Mouse (Mus musculus) midbrain, embryonic 16.5 days (tissue): ENCODE results near the gene Mypop. TPM values are rescaled to one million over a fixed set of nuclear protein-coding genes. Genes with fewer than 3 reads are reported as not detected.

Experiments used
- ATAC-seq: fragments of 200-750 bp; cut with Nextera tagmentation; 2 replicates; pipeline ENCODE4 v1.8.0; 2017; ENCODE audit warnings: moderate TSS enrichment
- H3K27ac ChIP-seq: fragments of 300-500 bp; sonication (generic); 2 replicates; pipeline ENCODE4 v1.5.1; 2014; ENCODE audit warnings: mild to moderate bottlenecking, low read length, mixed read lengths
- H3K27me3 ChIP-seq: fragments of 300-500 bp; sonication (generic); 2 replicates; pipeline ENCODE4 v1.6.1; 2014; ENCODE audit warnings: low read depth, low read length, mixed read lengths; ENCODE audit not compliant: control insufficient read depth, insufficient read depth
- H3K36me3 ChIP-seq: fragments of 300-500 bp; sonication (generic); 2 replicates; pipeline ENCODE4 v1.6.1; 2014; ENCODE audit warnings: mild to moderate bottlenecking, low read length, moderate library complexity, mixed read lengths; ENCODE audit not compliant: control insufficient read depth, insufficient read depth
- H3K4me1 ChIP-seq: fragments of 300-500 bp; sonication (generic); 2 replicates; pipeline ENCODE4 v1.6.1; 2014; ENCODE audit warnings: mild to moderate bottlenecking, low read length, mixed read lengths; ENCODE audit not compliant: control insufficient read depth, insufficient read depth
- H3K4me2 ChIP-seq: fragments of 300-500 bp; sonication (generic); 2 replicates; pipeline ENCODE4 v1.6.1; 2014; ENCODE audit warnings: mild to moderate bottlenecking, low read length, mixed read lengths
- H3K4me3 ChIP-seq: fragments of 300-500 bp; sonication (generic); 2 replicates; pipeline ENCODE4 v1.5.1; 2014; ENCODE audit warnings: low read depth, mild to moderate bottlenecking, low read length, moderate library complexity, mixed read lengths
- H3K9ac ChIP-seq: fragments of 300-500 bp; sonication (generic); 2 replicates; pipeline ENCODE4 v1.6.1; 2014; ENCODE audit warnings: low read depth, low read length, mixed read lengths
- H3K9me3 ChIP-seq: fragments of 300-500 bp; sonication (generic); replicated peaks from 2 replicates; pipeline ENCODE4 v1.6.1; 2014; ENCODE audit warnings: mild to moderate bottlenecking, low read length, mixed read lengths; ENCODE audit not compliant: control insufficient read depth, poor library complexity, severe bottlenecking
- WGBS: fragments of 180-500 bp; shearing (Covaris S2); extraction: QIAGEN DNeasy Blood & Tissue Kit; methylation state at CpG from one replicate; pipeline ENCODE4 v1.1.7; 2014; 5-methylcytosine and 5-hydroxymethylcytosine counted together
- polyA plus RNA-seq: library from polyadenylated mRNA; unstranded; fragments of >200 nt; fragmentation: Nextera tagmentation; extraction: Ambion mirVana; gene quantifications from 2 replicates; pipeline ENCODE4 v1.2.1, GENCODE M21; 2015

Gene Mypop
- polyA plus RNA-seq, 1 experiment from 2014 or later, result 5.1 TPM

DNA sequence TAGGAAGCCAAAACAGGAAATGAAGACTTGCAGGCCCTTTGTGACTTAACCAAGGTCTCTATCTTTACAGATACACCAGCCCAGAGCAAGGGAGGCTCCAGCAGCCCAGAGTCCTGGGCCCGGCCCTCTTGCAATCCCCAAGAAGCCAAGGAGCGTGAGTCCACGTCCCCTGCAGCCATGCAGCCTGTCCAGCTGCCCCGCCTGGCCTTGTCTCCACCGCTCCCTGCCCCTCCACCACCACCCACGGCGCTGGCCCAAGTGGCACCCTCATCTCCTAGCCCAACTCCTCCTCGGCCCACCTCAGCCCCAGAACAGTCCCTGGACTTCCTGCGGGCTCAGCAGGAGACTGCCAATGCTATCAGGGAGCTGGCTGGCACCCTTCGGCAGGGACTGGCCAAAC is 9.4 kb downstream of the Mypop start:
- Histone ChIP-seq H3K9ac (peak overlapping the region; percentile 11; the same call in 1 of the 2 replicates), H3K36me3 (peaks cover 4% of the 10 kb centered on the region; the same call in 1 of the 2 replicates), H3K4me2 (peak overlapping the region; percentile 35), H3K27ac (no peak overlapping the region), H3K4me3 (peak overlapping the region; percentile 14), H3K4me1 (peaks cover 15% of the 10 kb centered on the region), H3K27me3 (no peaks in the 10 kb centered on the region), H3K9me3 (no peaks in the 10 kb centered on the region)
- ATAC-seq, result no peak
- WGBS, result 62% methylated on average over 10 of the region's 10 CpGs

DNA sequence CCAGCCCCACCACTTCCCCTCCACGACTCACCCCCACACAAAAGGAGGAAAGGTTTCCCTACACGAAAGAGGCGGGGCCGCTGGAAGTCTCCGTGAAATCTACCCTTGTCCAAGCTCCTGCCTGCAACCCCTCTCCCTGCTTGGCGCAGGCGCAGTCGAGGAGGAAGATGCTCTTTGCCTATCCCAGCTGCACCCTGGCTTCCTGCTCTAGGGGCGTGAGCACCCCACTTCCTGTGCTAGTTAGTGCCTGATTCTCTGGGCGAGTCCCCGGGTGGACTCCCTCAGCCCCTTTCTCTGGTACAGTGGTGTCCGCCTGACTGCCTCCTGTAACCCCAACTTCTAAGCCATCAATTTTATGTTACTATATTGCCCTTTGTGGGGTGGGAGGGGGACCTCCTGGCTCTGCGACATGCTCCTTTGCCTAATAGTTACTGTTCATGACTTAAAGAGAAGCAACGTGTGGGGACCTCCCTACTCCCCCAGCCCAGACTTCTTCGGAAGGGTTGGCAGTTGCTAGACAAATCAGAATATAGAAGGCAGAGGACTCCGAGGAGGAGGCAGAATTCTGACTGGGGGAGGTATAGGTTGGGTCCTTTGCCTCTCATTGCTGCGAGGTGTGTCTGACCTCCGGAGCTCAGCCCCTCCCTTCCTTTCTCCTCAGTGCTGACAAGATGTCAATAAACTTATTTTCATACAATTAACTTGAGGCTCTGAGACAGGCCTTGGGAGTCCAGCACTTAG is 10.2 kb downstream of the Mypop start:
- Histone ChIP-seq H3K36me3 (peaks cover 9% of the 10 kb centered on the region; the same call in 1 of the 2 replicates), H3K4me1 (peaks cover 24% of the 10 kb centered on the region), H3K4me2 (peak overlapping the region; percentile 35), H3K27me3 (no peaks in the 10 kb centered on the region), H3K9me3 (no peaks in the 10 kb centered on the region), H3K9ac (0 out of 2 replicates have a peak overlapping the region, but pooled peaks have one; percentile 11), H3K27ac (no peak overlapping the region), H3K4me3 (peak overlapping the region; percentile 14)
- 37% methylated on average over 18 of the region's 18 CpGs for WGBS
- ATAC-seq, result no peak

DNA sequence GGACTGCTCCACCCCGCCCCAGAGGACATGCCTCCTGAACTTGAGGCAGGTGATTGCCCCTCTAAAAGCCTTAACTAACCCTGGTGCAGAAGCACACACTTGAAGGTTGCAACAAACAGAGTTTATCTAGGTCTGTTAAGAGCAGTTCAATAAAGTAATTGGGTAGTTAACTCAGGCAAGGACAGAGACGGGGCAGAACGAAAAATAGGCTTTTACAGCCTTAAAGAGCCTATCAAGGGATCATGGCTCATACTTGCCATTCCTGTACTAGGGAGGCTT is 10.7 kb downstream of the Mypop start:
- ATAC-seq, result no peak
- Histone ChIP-seq H3K4me3 (no peak overlapping the region), H3K9ac (no peak overlapping the region), H3K9me3 (no peaks in the 10 kb centered on the region), H3K4me1 (peaks cover 29% of the 10 kb centered on the region), H3K27ac (no peak overlapping the region), H3K27me3 (no peaks in the 10 kb centered on the region), H3K4me2 (no peak overlapping the region), H3K36me3 (peaks cover 9% of the 10 kb centered on the region; the same call in 1 of the 2 replicates)
- WGBS, result 79% methylated on average over 3 of the region's 3 CpGs

DNA sequence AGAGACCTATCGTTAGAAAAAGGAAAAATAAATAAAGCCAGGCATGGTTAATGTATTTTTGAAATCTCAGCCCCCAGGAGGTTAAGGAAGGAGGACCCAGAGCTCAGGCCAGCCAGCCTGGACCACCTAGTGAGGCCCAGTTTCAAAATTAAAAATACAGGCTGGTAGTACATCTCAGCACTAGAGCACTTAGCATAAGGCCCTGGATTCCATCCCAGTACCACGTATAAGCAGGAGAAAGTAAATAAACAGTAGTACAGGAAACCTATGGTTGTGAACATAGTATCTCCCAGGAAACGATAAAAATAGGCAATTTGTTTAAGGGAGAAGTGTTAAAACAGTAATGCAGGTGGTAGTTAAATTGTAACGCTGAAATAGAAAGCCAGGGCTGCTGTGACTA is 11.1 kb downstream of the Mypop start:
- ATAC-seq, result no peak
- H3K9ac ChIP-seq, result peak overlapping the region; percentile 77
- peaks cover 31% of the 10 kb centered on the region for H3K4me1 ChIP-seq
- H3K27ac ChIP-seq, result peak overlapping the region; percentile 67
- H3K27me3 ChIP-seq, result no peaks in the 10 kb centered on the region
- 50% methylated on average over 4 of the region's 4 CpGs for WGBS
- no peaks in the 10 kb centered on the region for H3K9me3 ChIP-seq
- H3K36me3 ChIP-seq, result peaks cover 9% of the 10 kb centered on the region; the same call in 1 of the 2 replicates
- peak overlapping the region; percentile 74 for H3K4me2 ChIP-seq
- H3K4me3 ChIP-seq, result peak overlapping the region; percentile 39

DNA sequence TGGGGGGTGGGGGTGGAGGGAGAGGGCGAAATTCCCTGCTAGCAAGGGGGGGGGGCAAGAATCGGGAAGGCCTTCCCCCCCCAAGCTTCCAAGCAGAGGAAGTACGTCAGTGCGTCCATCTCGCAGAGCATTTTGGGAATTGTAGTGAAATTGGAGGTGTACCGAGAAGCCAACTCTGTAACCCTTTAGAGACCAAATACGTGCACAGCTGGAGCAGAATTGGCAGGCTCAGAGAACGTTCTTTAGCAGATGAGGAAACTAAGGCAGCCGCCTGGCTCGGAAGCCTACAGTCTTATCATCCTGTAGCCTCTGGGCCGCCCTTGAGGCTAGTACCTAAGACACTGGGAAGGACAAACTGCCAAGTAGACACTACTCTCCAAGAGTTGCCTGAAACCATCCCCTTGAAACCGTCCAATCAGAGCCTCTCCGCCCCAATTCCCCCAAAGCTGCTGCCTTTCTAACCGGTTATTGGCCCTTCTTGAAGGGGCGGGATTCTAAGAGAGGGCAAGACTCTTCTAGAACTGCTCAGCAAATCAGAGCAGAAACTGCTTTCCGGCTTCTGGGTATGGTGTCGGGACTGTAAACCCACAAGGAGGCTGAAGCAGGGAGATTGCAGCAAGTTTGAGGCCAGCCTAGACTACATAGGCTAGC is 11.9 kb downstream of the Mypop start:
- 3% methylated on average over 17 of the region's 17 CpGs for WGBS
- H3K4me1 ChIP-seq, result peaks cover 31% of the 10 kb centered on the region

DNA sequence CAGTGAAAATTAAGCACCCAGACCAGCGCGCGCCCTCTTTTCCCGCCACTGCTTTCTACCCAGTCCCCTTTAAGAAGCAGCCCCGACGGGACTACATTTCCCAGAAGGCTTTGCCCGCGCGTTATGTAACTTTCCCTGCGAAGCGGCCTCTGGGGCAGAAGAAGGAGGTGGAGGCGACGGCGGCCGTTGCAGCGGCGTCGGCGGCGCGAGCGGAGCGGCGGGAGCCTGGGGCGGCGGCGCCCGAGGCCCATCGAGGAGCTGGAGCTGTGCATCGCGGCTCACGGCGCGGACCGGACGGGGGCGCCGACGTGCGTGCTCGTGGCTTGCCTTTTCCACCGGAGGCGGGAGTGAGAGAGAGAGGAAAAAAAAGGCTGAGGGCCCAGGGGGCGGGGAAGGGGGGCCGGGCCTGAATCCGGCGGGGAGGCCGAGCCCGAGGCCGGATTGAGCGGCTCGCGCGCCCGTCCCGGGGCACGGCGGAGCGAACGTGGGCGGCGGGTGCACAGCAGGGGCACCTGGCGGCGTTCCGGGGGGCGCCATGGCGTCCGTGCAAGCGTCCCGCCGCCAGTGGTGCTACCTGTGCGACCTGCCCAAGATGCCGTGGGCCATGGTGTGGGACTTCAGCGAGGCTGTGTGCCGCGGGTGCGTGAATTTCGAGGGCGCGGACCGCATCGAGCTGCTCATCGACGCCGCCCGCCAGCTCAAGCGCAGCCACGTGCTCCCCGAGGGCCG is 13.0 kb downstream of the Mypop start, which contains the start of gene Irf2bp1:
Gene Irf2bp1 (plus strand): TSS at position 143 of the 729 bp plus-strand sequence.
- peak within 1 kb of the TSS; percentile 93 for H3K4me2 ChIP-seq
- peaks cover 9% of the 10 kb centered on the region; the same call in 1 of the 2 replicates for H3K36me3 ChIP-seq
- peak within 1 kb of the TSS; percentile 88 for H3K9ac ChIP-seq
- peaks cover 31% of the 10 kb centered on the region for H3K4me1 ChIP-seq
- peak within 1 kb of the TSS; percentile 92 for H3K27ac ChIP-seq
- H3K27me3 ChIP-seq, result no peaks in the 10 kb centered on the region
- H3K9me3 ChIP-seq, result no peaks in the 10 kb centered on the region
- peak; percentile 72 for ATAC-seq
- peak within 1 kb of the TSS; percentile 79 for H3K4me3 ChIP-seq
- WGBS, result under 1% methylated on average over 88 of the region's 90 CpGs

More for the DNA sequence above, 11.9 kb downstream of the Mypop start:
- Histone ChIP-seq H3K9ac (peak overlapping the region; percentile 77), H3K27ac (peak overlapping the region; percentile 67), H3K9me3 (no peaks in the 10 kb centered on the region), H3K4me2 (peak overlapping the region; percentile 74), H3K27me3 (no peaks in the 10 kb centered on the region), H3K4me3 (peak overlapping the region; percentile 39), H3K36me3 (peaks cover 9% of the 10 kb centered on the region; the same call in 1 of the 2 replicates)
- ATAC-seq, result peak; percentile 52

DNA sequence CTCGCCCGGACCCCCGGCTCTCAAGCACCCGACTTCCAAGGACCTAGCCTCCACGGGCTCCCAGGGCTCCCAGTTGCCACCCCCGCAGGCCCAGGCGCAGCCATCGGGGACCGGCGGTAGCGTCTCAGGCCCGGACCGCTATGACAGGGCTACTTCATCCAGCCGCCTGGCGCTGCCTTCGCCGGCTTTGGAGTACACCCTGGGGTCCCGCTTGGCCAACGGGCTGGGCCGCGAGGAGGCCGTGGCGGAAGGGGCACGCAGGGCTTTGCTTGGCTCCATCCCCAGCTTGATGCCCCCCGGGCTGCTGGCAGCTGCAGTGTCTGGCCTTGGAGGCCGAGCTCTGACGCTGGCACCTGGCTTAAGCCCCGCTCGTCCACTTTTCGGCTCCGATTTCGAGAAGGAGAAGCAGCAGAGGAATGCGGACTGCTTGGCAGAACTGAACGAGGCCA is 13.6 kb downstream of the Mypop start:
- peaks cover 9% of the 10 kb centered on the region; the same call in 1 of the 2 replicates for H3K36me3 ChIP-seq
- H3K4me2 ChIP-seq, result peak overlapping the region; percentile 93
- peak overlapping the region; percentile 92 for H3K27ac ChIP-seq
- H3K4me3 ChIP-seq, result peak overlapping the region; percentile 79
- peak; percentile 8; the same call in 1 of the 2 replicates for ATAC-seq
- H3K9ac ChIP-seq, result peak overlapping the region; percentile 88
- no peaks in the 10 kb centered on the region for H3K27me3 ChIP-seq
- WGBS, result 3% methylated on average over 34 of the region's 34 CpGs
- peaks cover 31% of the 10 kb centered on the region for H3K4me1 ChIP-seq
- no peaks in the 10 kb centered on the region for H3K9me3 ChIP-seq

DNA sequence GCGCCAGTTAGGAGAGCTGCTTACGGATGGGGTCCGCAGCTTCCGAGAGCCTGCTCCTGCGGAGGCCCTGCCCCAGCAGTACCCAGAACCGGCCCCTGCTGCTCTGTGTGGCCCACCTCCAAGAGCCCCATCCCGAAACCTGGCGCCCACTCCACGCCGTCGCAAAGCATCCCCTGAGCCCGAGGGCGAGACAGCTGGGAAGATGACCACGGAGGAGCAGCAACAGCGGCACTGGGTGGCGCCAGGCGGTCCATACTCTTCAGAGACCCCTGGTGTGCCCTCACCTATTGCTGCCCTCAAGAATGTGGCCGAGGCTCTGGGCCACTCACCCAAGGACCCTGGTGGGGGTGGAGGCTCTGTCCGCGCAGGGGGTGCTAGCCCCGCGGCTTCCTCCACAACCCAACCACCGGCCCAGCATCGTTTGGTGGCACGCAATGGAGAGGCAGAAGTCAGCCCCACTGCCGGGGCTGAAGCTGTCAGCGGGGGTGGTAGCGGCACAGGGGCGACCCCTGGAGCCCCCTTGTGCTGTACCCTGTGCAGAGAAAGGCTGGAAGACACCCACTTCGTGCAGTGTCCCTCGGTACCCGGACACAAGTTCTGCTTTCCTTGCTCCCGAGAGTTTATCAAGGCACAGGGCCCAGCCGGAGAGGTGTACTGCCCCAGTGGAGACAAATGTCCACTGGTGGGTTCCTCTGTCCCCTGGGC is 14.5 kb downstream of the Mypop start:
- peak overlapping the region; percentile 93 for H3K4me2 ChIP-seq
- H3K4me3 ChIP-seq, result no peak overlapping the region
- no peaks in the 10 kb centered on the region for H3K9me3 ChIP-seq
- no peak overlapping the region for H3K27ac ChIP-seq
- H3K27me3 ChIP-seq, result no peaks in the 10 kb centered on the region
- H3K9ac ChIP-seq, result peak overlapping the region; percentile 35; the same call in 1 of the 2 replicates
- H3K36me3 ChIP-seq, result peaks cover 9% of the 10 kb centered on the region; the same call in 1 of the 2 replicates
- ATAC-seq, result no peak
- peaks cover 31% of the 10 kb centered on the region for H3K4me1 ChIP-seq
- WGBS, result 78% methylated on average over 34 of the region's 34 CpGs
